Mouse (Mus musculus): ENCODE results near the gene Cpox. TPM values are rescaled to one million over a fixed set of nuclear protein-coding genes. Genes with fewer than 3 reads are reported as not detected.

The Cpox gene
- polyA plus RNA-seq, 1 experiment from 2014 or later: 19.7 TPM

GRCm38 (mm10) chr16:58675256-58675655, 5.2 kb downstream of the Cpox start:
- Histone ChIP-seq H3K4me3 (ENCODE audit: low read length) (no peak overlapping the region), H3K9me3 (ENCODE audit: control insufficient read depth, low read length) (no peaks in the 10 kb centered on the region), H3K4me1 (replicated peaks; ENCODE audit: control insufficient read depth, insufficient read depth, low read length) (peaks cover 6% of the 10 kb centered on the region), H3K27me3 (ENCODE audit: control insufficient read depth, insufficient read depth, low read depth, low read length) (no peaks in the 10 kb centered on the region), H3K9ac (ENCODE audit: low read length) (no peak overlapping the region), H3K36me3 (ENCODE audit: control insufficient read depth, insufficient read depth, low read length) (peaks cover 19% of the 10 kb centered on the region), H3K4me2 (ENCODE audit: low read depth, low read length) (no peak overlapping the region), H3K27ac (ENCODE audit: low read length) (no peak overlapping the region)
- no peak for ATAC-seq (ENCODE audit: low read depth)
- 92% methylated on average over 13 of the region's 13 CpGs for WGBS

- WGBS: 82% methylated on average over 7 of the region's 7 CpGs
- Histone ChIP-seq H3K27me3 (ENCODE audit: control insufficient read depth, insufficient read depth, low read depth, low read length) (no peaks in the 10 kb centered on the region), H3K4me1 (replicated peaks; ENCODE audit: control insufficient read depth, insufficient read depth, low read length) (peaks cover 4% of the 10 kb centered on the region), H3K9me3 (ENCODE audit: control insufficient read depth, low read length) (no peaks in the 10 kb centered on the region), H3K4me3 (ENCODE audit: low read length) (no peak overlapping the region), H3K9ac (ENCODE audit: low read length) (no peak overlapping the region), H3K27ac (ENCODE audit: low read length) (no peak overlapping the region), H3K36me3 (ENCODE audit: control insufficient read depth, insufficient read depth, low read length) (peaks cover 23% of the 10 kb centered on the region), H3K4me2 (ENCODE audit: low read depth, low read length) (no peak overlapping the region)
- ATAC-seq (ENCODE audit: low read depth): no peak
Measured at GRCm38 (mm10) chr16:58676156-58676555, 6.1 kb downstream of the Cpox start.

- Histone ChIP-seq H3K36me3 (ENCODE audit: control insufficient read depth, insufficient read depth, low read length) (peaks cover 25% of the 10 kb centered on the region), H3K4me3 (ENCODE audit: low read length) (no peak overlapping the region), H3K27me3 (ENCODE audit: control insufficient read depth, insufficient read depth, low read depth, low read length) (no peaks in the 10 kb centered on the region), H3K4me2 (ENCODE audit: low read depth, low read length) (no peak overlapping the region), H3K4me1 (replicated peaks; ENCODE audit: control insufficient read depth, insufficient read depth, low read length) (no peaks in the 10 kb centered on the region; the same call in 1 of the 2 replicates), H3K9ac (ENCODE audit: low read length) (no peak overlapping the region), H3K9me3 (ENCODE audit: control insufficient read depth, low read length) (no peaks in the 10 kb centered on the region), H3K27ac (ENCODE audit: low read length) (no peak overlapping the region)
- WGBS: 84% methylated on average over 3 of the region's 3 CpGs
- no peak for ATAC-seq (ENCODE audit: low read depth)
Measured at GRCm38 (mm10) chr16:58676633-58677032, 6.5 kb downstream of the Cpox start.

GRCm38 (mm10) chr16:58677491-58677890, 7.4 kb downstream of the Cpox start:
- Histone ChIP-seq H3K4me1 (replicated peaks; ENCODE audit: control insufficient read depth, insufficient read depth, low read length) (no peaks in the 10 kb centered on the region), H3K4me2 (ENCODE audit: low read depth, low read length) (no peak overlapping the region), H3K9ac (ENCODE audit: low read length) (no peak overlapping the region), H3K27ac (ENCODE audit: low read length) (no peak overlapping the region), H3K36me3 (ENCODE audit: control insufficient read depth, insufficient read depth, low read length) (peaks cover 25% of the 10 kb centered on the region), H3K4me3 (ENCODE audit: low read length) (no peak overlapping the region), H3K27me3 (ENCODE audit: control insufficient read depth, insufficient read depth, low read depth, low read length) (no peaks in the 10 kb centered on the region), H3K9me3 (ENCODE audit: control insufficient read depth, low read length) (no peaks in the 10 kb centered on the region)
- WGBS: 72% methylated on average over 5 of the region's 5 CpGs
- ATAC-seq (ENCODE audit: low read depth): no peak

- Histone ChIP-seq H3K9me3 (ENCODE audit: control insufficient read depth, low read length) (no peaks in the 10 kb centered on the region), H3K4me3 (ENCODE audit: low read length) (no peak overlapping the region), H3K27ac (ENCODE audit: low read length) (no peak overlapping the region), H3K4me2 (ENCODE audit: low read depth, low read length) (no peak overlapping the region), H3K9ac (ENCODE audit: low read length) (no peak overlapping the region), H3K27me3 (ENCODE audit: control insufficient read depth, insufficient read depth, low read depth, low read length) (no peaks in the 10 kb centered on the region), H3K36me3 (ENCODE audit: control insufficient read depth, insufficient read depth, low read length) (peaks cover 25% of the 10 kb centered on the region), H3K4me1 (replicated peaks; ENCODE audit: control insufficient read depth, insufficient read depth, low read length) (no peaks in the 10 kb centered on the region)
- WGBS: 69% methylated on average over 7 of the region's 7 CpGs
- no peak for ATAC-seq (ENCODE audit: low read depth)
Measured at GRCm38 (mm10) chr16:58678660-58679059, 8.6 kb downstream of the Cpox start.

- H3K4me2 ChIP-seq (ENCODE audit: low read depth, low read length): no peak overlapping the region
- no peaks in the 10 kb centered on the region for H3K9me3 ChIP-seq (ENCODE audit: control insufficient read depth, low read length)
- no peaks in the 10 kb centered on the region for H3K4me1 ChIP-seq (replicated peaks; ENCODE audit: control insufficient read depth, insufficient read depth, low read length)
- H3K36me3 ChIP-seq (ENCODE audit: control insufficient read depth, insufficient read depth, low read length): peaks cover 14% of the 10 kb centered on the region
- no peaks in the 10 kb centered on the region for H3K27me3 ChIP-seq (ENCODE audit: control insufficient read depth, insufficient read depth, low read depth, low read length)
- no peak overlapping the region for H3K4me3 ChIP-seq (ENCODE audit: low read length)
- H3K27ac ChIP-seq (ENCODE audit: low read length): no peak overlapping the region
- WGBS: 91% methylated on average over 6 of the region's 6 CpGs
- ATAC-seq (ENCODE audit: low read depth): no peak
- H3K9ac ChIP-seq (ENCODE audit: low read length): no peak overlapping the region
Measured at GRCm38 (mm10) chr16:58682046-58682445, 12.0 kb downstream of the Cpox start.

GRCm38 (mm10) chr16:58682870-58683269, 12.8 kb downstream of the Cpox start:
- ATAC-seq (ENCODE audit: low read depth): no peak
- H3K27ac ChIP-seq (ENCODE audit: low read length): no peak overlapping the region
- WGBS: 71% methylated on average over 7 of the region's 7 CpGs

GRCm38 (mm10) chr16:58683911-58684310, 13.8 kb downstream of the Cpox start:
- H3K4me3 ChIP-seq (ENCODE audit: low read length): no peak overlapping the region
- no peaks in the 10 kb centered on the region for H3K27me3 ChIP-seq (ENCODE audit: control insufficient read depth, insufficient read depth, low read depth, low read length)
- WGBS: 86% methylated on average over 4 of the region's 4 CpGs
- H3K4me1 ChIP-seq (replicated peaks; ENCODE audit: control insufficient read depth, insufficient read depth, low read length): no peaks in the 10 kb centered on the region
- peaks cover 6% of the 10 kb centered on the region for H3K36me3 ChIP-seq (ENCODE audit: control insufficient read depth, insufficient read depth, low read length)
- ATAC-seq (ENCODE audit: low read depth): no peak
- H3K9ac ChIP-seq (ENCODE audit: low read length): no peak overlapping the region
- no peaks in the 10 kb centered on the region for H3K9me3 ChIP-seq (ENCODE audit: control insufficient read depth, low read length)
- H3K27ac ChIP-seq (ENCODE audit: low read length): no peak overlapping the region
- H3K4me2 ChIP-seq (ENCODE audit: low read depth, low read length): no peak overlapping the region

More at GRCm38 (mm10) chr16:58682870-58683269, 12.8 kb downstream of the Cpox start:
- H3K36me3 ChIP-seq (ENCODE audit: control insufficient read depth, insufficient read depth, low read length): peaks cover 12% of the 10 kb centered on the region
- no peak overlapping the region for H3K9ac ChIP-seq (ENCODE audit: low read length)
- no peaks in the 10 kb centered on the region for H3K4me1 ChIP-seq (replicated peaks; ENCODE audit: control insufficient read depth, insufficient read depth, low read length)
- no peak overlapping the region for H3K4me2 ChIP-seq (ENCODE audit: low read depth, low read length)
- H3K4me3 ChIP-seq (ENCODE audit: low read length): no peak overlapping the region
- no peaks in the 10 kb centered on the region for H3K27me3 ChIP-seq (ENCODE audit: control insufficient read depth, insufficient read depth, low read depth, low read length)
- H3K9me3 ChIP-seq (ENCODE audit: control insufficient read depth, low read length): no peaks in the 10 kb centered on the region

- no peaks in the 10 kb centered on the region for H3K4me1 ChIP-seq (replicated peaks; ENCODE audit: control insufficient read depth, insufficient read depth, low read length)
- no peak overlapping the region for H3K4me3 ChIP-seq (ENCODE audit: low read length)
- no peaks in the 10 kb centered on the region for H3K27me3 ChIP-seq (ENCODE audit: control insufficient read depth, insufficient read depth, low read depth, low read length)
- no peak overlapping the region for H3K27ac ChIP-seq (ENCODE audit: low read length)
- no peak overlapping the region for H3K9ac ChIP-seq (ENCODE audit: low read length)
- no peak for ATAC-seq (ENCODE audit: low read depth)
- H3K36me3 ChIP-seq (ENCODE audit: control insufficient read depth, insufficient read depth, low read length): peaks cover 6% of the 10 kb centered on the region
- H3K9me3 ChIP-seq (ENCODE audit: control insufficient read depth, low read length): no peaks in the 10 kb centered on the region
- no peak overlapping the region for H3K4me2 ChIP-seq (ENCODE audit: low read depth, low read length)
Measured at GRCm38 (mm10) chr16:58684537-58684936, 14.4 kb downstream of the Cpox start.

All from lung, embryonic 16.5 days (tissue).